In genomic region chr11:114483823-114484667, GRCm38 (mm10) we compare ENCODE assay signal across 17 mouse cellular contexts.
DNase-seq lines count a peak whose midpoint lies in the region; ATAC-seq and TF ChIP-seq lines count a peak whose summit lies in the region.
"Had no signal": no experiment of that assay in that cellular context is flagged by ENCODE, and none has a peak within 500 bp of the region (broad histone marks: within the 10 kb centered on the region; RNA-seq: fewer than 3 reads in every experiment).

No protein-coding gene starts in this region.

- no peak overlapping the region for H3K4me3 ChIP-seq in midbrain, embryonic 10.5 days
- no peak overlapping the region for H3K4me3 ChIP-seq in midbrain, embryonic 11.5 days (ENCODE audit: low read depth, low read length)
- no peak overlapping the region for H3K4me3 ChIP-seq in stomach, postnatal 0 days (ENCODE audit: low read depth, low read length)
- H3K4me3 ChIP-seq: erythroblast, embryonic 14.5 days; neural tube, embryonic 12.5 days had no signal

- peak; percentile 46 to 67 for DNase-seq in frontal cortex, adult 2 months (ENCODE audit: extremely low spot score in 1 of 2, low spot score in 1 of 2)
- no peak for DNase-seq in frontal cortex, postnatal 10 days (ENCODE audit: low spot score in 2 of 2)
- DNase-seq in midbrain, embryonic 10.5 days (ENCODE audit: low spot score): no peak
- no peak for DNase-seq in midbrain, embryonic 11.5 days (ENCODE audit: low spot score, missing footprints)
- peak; percentile 59 to 60 for DNase-seq in cerebellum, postnatal 14 days
- DNase-seq in stomach, postnatal 0 days (ENCODE audit: low spot score): no peak
- no peak for DNase-seq in ovary, adult 18-20 months (ENCODE audit: low spot score)
- DNase-seq in kidney, adult 9 months: no peak
- DNase-seq: B cell, adult 2 months; gastrocnemius, postnatal 14 days; kidney, postnatal 14 days; midbrain, embryonic 14.5 days had no signal

- H3K4me2 ChIP-seq in midbrain, embryonic 11.5 days: no peak overlapping the region
- no peak overlapping the region for H3K4me2 ChIP-seq in stomach, postnatal 0 days (replicated peaks; ENCODE audit: low read depth)
- H3K4me2 ChIP-seq: neural tube, embryonic 12.5 days had no signal

- peak overlapping the region; percentile 38; the same call in 1 of the 2 replicates for H3K27ac ChIP-seq in midbrain, embryonic 10.5 days (replicated peaks)
- H3K27ac ChIP-seq in midbrain, embryonic 11.5 days (ENCODE audit: low read depth, low read length): no peak overlapping the region
- H3K27ac ChIP-seq in stomach, postnatal 0 days (replicated peaks): no peak overlapping the region
- H3K27ac ChIP-seq: neural tube, embryonic 12.5 days had no signal

- no peaks in the 10 kb centered on the region for H3K36me3 ChIP-seq in midbrain, embryonic 10.5 days
- H3K36me3 ChIP-seq in midbrain, embryonic 11.5 days (ENCODE audit: control insufficient read depth, insufficient read depth, low read length): no peaks in the 10 kb centered on the region
- no peaks in the 10 kb centered on the region for H3K36me3 ChIP-seq in stomach, postnatal 0 days (ENCODE audit: control insufficient read depth, insufficient read depth, low read length)
- H3K36me3 ChIP-seq: neural tube, embryonic 12.5 days had no signal

- TF ChIP-seq CTCF in stomach, postnatal 0 days (IDR thresholded peaks at IDR 0.05; ENCODE audit: low read depth): peak; percentile 14; the same call in 1 of the 2 replicates

- H3K9me3 ChIP-seq in midbrain, embryonic 10.5 days (replicated peaks): no peaks in the 10 kb centered on the region
- no peaks in the 10 kb centered on the region for H3K9me3 ChIP-seq in midbrain, embryonic 11.5 days (ENCODE audit: control insufficient read depth, low read length)
- no peaks in the 10 kb centered on the region for H3K9me3 ChIP-seq in stomach, postnatal 0 days (ENCODE audit: control insufficient read depth, low read length)
- H3K9me3 ChIP-seq: neural tube, embryonic 12.5 days had no signal

- 81% methylated on average over 12 of the region's 12 CpGs for WGBS in midbrain, embryonic 10.5 days
- 74% methylated on average over 12 of the region's 12 CpGs for WGBS in midbrain, embryonic 11.5 days
- WGBS in stomach, postnatal 0 days: 69% methylated on average over 12 of the region's 12 CpGs

- H3K4me1 ChIP-seq in midbrain, embryonic 10.5 days: peaks cover 39% of the 10 kb centered on the region
- H3K4me1 ChIP-seq in midbrain, embryonic 11.5 days (ENCODE audit: control insufficient read depth, insufficient read depth, low read length): peaks cover 2% of the 10 kb centered on the region; the same call in 1 of the 2 replicates
- H3K4me1 ChIP-seq in stomach, postnatal 0 days (replicated peaks; ENCODE audit: control insufficient read depth, insufficient read depth): no peaks in the 10 kb centered on the region

- no peak overlapping the region for H3K9ac ChIP-seq in midbrain, embryonic 11.5 days (ENCODE audit: low read length)
- no peak overlapping the region for H3K9ac ChIP-seq in stomach, postnatal 0 days (ENCODE audit: low read length)
- H3K9ac ChIP-seq: neural tube, embryonic 12.5 days had no signal

- ATAC-seq in midbrain, embryonic 11.5 days (ENCODE audit: low FRiP score): no peak
- no peak for ATAC-seq in stomach, postnatal 0 days (ENCODE audit: low FRiP score, low TSS enrichment)
- ATAC-seq: activated CD4-positive, CD25-positive, alpha-beta regulatory T cell, adult 4 months; inflammation-experienced regulatory T-cells, adult 6 months; lung, postnatal 0 days had no signal

- peaks cover 26% of the 10 kb centered on the region for H3K27me3 ChIP-seq in midbrain, embryonic 10.5 days (ENCODE audit: low read depth, poor library complexity, severe bottlenecking)
- H3K27me3 ChIP-seq in midbrain, embryonic 11.5 days (ENCODE audit: control insufficient read depth, insufficient read depth, low read length): no peaks in the 10 kb centered on the region; the same call in 1 of the 2 replicates
- H3K27me3 ChIP-seq in stomach, postnatal 0 days (ENCODE audit: control insufficient read depth, insufficient read depth, low read length): no peaks in the 10 kb centered on the region
- H3K27me3 ChIP-seq: neural tube, embryonic 12.5 days had no signal

- TF ChIP-seq EP300 in stomach, postnatal 0 days (optimal IDR thresholded peaks at IDR 0.05): no peak

Comparison
In these comparisons a context has a peak if more than half of its experiments do, and no peak if none do; other contexts are left out.
1. DNase-seq: peak in frontal cortex, adult 2 months (2 of 2) and cerebellum, postnatal 14 days (2 of 2); none in frontal cortex, postnatal 10 days (0 of 2), midbrain, embryonic 10.5 days (single experiment), midbrain, embryonic 11.5 days (single experiment), stomach, postnatal 0 days (single experiment), ovary, adult 18-20 months (single experiment) and kidney, adult 9 months (single experiment).